Mouse (Mus musculus) hematopoietic stem cell, adult 5-6 weeks (primary cell): ENCODE results near the gene AU040320. TPM values are rescaled to one million over a fixed set of nuclear protein-coding genes. Genes with fewer than 3 reads are reported as not detected.

Experiments used
- ATAC-seq, 2 experiments: fragments of 125-278 bp in 1 of 2; replicated peaks in 1 of 2; 2 replicates each; pipeline ENCODE4 v1.8.0; 2016 to 2017; ENCODE audit warnings: inconsistent platforms in 2 of 2, mild to moderate bottlenecking in 2 of 2, moderate number of reproducible peaks in 2 of 2, low read depth in 1 of 2, moderate TSS enrichment in 1 of 2; ENCODE audit not compliant: low FRiP score in 2 of 2, poor library complexity in 2 of 2, severe bottlenecking in 2 of 2, insufficient read depth in 1 of 2, low TSS enrichment in 1 of 2
- total RNA-seq: library from RNA; stranded (forward); fragments of 172-1452, 232-1000 nt; gene quantifications from 2 replicates; pipeline ENCODE4 v1.2.3, GENCODE M21; 2017

Gene AU040320
- total RNA-seq, 1 experiment from 2014 or later, result 19.9 TPM

DNA sequence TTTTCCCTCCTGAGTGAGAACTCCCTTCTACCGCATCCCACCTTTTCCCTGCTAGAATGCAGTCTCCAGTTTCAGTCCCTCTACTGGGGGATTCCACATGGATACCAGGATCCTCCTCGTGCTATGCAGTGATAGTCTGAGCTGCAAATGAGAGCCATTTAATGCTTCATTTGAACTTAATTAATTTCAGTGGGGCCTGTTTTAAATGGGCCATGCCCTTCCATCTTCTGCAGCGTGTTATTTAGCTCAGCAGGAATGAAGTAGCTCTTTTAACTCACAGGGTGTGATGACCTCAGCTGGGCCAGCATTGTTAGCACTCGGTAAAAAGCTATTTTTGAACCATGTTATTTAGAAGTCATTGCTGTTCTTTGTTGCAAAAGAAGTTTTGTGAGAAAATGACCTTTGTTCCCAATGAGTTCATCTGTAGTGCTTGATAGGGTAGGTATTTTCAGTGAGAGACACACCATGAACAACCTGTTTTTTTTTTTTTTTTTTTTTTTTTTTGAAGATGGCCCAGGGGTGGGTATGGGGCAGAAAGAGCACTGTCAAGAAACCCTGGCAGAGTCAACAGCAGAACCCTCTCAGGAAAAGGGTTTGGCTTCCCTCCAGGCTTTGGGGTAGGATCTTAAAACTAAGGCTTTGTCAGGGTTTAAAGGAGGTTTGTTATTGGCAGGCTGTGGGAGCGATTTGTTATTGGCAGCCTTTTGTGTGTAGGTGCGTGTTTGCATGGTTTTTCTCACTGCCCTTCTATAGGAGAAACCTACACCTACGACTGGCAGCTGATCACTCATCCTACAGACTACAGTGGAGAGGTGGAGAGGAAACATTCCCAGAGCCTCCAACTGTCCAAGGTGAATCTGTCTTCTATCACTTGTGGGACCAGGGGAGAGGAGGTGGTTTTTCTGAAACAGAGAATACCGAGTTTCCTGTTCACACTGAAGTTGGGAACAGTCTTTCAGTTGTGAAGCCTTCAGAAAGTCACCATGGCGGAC is 69.8 kb downstream of the AU040320 start:
- no peak for ATAC-seq

DNA sequence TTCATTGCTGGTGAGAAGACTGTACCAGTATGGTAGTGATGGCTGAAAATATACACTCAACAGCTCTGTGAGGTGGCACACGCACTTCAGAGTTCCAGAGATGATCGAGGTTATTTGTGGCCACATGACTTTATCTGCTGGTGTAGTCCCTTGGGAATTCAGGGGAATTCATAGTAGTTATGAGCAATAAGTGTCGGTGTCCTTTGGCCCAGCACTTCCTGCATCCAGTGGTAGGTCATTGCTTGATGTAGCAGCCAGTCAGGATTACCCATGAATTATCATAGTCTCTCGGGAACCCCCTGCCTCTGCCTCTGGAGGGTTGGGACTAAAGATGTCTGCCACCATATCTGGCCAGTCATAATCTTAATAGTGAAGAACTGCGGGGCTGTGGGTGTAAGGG is 70.6 kb downstream of the AU040320 start:
- no peak for ATAC-seq

DNA sequence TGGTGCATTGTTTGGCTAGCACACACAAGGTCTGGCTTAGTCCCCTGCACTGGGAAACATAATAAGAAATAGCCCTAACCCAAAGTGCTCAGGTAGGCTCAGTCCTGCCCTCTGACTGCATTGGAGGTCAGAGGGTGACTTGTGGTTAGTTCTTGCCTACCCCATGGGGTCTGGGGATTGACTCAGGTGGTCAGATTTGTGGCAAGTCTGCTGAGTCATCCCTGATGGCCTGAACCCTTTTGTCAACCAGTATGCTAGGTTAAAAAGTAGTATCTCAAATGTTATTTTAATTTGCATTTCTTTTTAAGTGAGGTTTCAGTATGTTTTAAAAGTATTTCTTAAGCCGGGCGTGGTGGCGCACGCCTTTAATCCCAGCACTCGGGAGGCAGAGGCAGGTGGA is 77.8 kb downstream of the AU040320 start:
- no peak for ATAC-seq

DNA sequence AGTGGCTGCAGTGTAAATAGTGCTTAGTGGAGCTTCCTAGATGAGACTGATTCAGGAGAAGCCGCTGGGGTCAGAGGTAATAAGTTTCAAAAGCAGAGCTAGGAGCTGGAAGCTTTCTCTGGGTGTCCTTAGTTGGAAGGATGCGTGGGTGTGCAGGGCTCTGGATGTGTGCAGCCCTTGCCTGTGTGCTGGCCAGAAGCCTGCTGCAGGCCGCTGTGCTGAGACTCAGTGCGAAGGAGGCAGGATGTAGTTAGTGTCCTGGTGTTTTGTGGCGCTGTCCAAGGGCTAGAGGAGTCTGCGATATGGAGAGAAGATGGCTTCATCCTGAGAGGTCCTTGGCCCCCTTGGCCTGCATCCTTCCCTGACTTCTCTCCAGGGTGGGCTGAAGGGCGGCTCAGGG is 85.5 kb downstream of the AU040320 start:
- no peak for ATAC-seq

DNA sequence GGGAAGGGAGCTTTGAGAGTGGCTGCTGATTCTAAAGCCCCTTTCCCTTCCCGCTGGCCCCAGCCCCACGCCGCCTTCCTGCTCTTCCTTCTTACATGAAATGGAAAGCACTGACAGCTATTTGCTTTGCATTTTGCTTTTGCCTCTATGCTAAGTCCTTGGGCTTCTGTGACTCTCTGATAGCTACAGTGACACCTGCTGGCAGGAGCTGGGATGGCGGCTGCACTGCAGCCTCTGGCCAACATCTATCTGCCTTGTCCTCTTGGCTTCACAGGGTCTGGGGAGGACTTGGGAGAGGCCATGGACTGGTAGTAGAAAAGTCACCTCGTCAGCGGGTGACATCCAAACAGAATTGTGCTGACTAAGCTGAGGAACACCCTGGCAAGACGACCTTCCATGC is 86.5 kb downstream of the AU040320 start:
- peak; percentile 65 to 85 for ATAC-seq

DNA sequence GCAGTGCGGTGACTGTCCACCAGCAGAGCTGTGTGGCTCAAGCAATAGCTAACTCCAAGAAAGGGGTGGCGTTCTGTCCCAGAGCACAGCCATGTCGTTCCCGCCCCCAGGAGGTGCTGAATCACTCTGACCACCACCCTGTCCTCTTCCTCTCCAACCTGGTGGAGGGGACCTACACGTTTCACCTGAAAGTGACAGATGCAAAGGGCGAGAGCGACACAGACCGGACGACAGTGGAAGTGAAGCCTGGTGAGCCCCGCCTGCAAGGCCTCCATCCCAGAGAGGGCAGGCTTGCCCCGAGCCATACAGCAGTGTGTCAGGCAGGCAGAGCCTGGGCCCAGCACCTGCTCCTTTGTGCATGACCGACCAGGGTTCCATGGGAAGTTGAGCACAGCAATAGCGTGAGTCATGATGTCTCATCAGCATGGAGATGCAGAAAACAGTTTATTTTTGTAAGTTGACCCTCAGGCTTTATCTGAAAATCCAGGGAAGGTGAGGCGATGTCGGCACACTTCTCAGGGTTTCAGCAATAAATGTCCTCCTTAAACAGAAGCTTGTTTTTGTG is 87.7 kb downstream of the AU040320 start:
- no peak for ATAC-seq

DNA sequence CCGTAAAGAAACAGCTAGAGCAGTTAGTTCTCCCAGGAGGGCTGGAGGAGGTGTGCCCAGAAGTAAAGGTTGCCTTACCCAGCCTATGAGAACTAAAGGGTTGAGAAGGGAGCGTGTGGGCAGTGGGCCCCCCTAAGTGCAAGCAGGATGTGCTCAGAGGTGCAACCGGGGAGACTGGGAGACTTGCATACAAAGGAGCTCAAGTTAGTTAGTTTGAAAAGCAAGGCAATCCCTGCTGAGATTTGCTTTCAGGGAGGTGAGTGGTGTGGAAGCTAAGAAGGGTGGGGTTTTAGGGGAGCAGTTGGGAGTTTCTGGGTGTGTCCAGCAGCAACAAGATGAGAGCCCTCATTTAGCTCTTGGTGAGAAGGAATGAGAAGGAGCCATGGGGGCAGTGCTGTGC is 89.6 kb downstream of the AU040320 start:
- no peak for ATAC-seq

DNA sequence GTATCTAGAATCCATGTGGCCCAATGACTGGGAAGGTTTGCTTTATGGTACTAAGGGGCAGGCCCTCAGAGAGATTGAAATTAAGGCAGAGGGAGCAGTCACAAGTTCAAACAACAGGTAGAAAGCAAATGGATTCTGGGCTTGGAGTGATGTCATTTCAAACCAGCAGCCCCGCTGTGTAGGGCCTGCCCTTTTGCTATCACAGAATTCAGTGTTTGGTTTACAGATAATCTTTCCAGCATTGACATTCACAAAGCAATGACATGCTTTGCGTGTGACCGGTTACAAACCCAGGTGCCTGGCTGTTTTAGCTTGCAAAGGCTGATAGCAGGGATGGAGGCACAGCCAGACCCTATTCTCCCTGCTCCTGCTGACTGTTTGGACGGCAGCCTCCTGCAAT is 92.3 kb downstream of the AU040320 start:
- no peak for ATAC-seq

DNA sequence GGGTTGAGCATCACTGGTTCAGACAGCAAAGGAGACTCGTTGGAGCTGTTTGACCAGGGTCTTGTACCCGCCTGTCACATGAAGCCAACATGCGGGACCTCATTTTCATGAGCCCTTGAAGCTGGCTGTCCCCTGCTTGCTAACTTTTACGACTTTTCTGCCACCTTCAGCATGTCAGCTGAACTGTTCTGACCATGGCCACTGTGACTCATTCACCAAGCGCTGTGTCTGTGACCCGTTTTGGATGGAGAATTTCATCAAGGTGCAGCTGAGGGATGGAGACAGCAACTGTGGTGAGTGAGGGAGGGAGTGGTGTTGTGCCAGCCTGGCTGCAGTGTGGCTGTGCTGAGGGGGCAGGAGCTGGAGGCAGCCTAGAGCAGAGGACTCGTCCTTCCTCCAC is 93.6 kb downstream of the AU040320 start:
- ATAC-seq, result no peak

DNA sequence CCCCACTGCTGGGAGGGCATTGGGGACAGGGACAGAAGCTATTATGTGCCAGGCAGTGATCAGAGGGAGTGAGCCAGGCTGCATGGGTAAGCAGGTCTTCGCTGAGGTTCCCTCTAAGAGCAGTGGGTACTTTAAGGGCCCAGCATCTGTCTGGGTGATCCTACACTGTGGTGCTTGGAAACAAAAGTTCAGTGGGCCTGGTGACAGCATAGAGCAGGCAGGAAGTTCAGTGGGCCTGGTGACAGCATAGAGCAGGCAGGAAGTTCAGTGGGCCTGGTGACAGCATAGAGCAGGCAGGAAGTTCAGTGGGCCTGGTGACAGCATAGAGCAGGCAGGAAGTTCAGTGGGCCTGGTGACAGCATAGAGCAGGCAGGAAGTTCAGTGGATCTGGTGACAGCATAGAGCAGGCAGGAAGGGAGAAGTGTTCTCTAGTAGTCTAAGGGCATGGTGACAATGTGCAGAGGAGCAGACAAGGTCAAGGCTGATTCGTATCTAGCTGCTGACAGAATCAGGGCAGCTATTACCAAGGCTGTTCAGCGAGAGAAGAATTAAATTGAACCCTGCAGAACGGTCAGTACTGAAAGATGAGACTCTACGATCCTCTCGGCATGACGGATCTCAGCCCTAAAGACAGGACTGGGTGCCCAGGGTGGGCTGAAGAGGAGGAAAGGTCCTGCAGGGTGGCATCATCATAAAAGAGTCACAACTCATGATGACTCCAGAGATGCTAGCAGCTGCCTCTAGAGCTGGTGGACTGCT is 96.9 kb downstream of the AU040320 start:
- ATAC-seq, result peak; percentile 34 to 40; a peak in 3 of 4 replicates

DNA sequence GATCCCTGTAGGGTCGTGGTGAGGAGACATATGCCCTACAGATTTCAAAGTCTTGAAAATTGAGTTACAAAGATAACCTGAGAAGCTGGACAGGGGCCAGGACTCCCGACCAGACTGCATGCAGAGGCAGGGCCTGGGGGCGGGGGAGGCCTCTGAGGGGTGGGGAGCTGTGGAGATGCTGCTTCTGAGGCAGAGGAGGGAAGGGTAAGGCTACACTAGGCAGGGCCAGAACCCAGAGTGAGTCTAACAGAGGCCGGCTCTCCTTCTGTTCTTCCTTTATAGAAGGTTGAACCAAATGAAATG is 97.4 kb downstream of the AU040320 start:
- ATAC-seq, result no peak

DNA sequence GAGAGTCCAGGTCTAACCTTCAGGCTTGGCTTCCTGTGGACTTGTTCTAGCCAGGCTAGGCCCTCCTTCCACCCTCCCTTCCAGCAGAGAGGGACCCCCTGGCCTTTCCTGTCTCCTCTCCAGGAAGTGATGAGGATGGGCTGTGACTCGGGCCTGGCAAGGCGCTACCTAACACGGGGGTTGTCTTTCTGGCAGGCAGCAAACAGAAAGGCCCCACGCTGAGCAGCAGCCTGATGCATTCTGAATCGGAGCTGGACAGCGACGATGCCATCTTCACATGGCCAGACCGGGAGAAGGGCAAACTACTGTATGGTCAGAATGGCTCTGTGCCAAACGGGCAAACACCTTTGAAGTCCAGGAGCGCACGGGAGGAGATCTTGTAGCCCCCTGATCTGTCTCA is 99.6 kb downstream of the AU040320 start:
- ATAC-seq, result no peak

DNA sequence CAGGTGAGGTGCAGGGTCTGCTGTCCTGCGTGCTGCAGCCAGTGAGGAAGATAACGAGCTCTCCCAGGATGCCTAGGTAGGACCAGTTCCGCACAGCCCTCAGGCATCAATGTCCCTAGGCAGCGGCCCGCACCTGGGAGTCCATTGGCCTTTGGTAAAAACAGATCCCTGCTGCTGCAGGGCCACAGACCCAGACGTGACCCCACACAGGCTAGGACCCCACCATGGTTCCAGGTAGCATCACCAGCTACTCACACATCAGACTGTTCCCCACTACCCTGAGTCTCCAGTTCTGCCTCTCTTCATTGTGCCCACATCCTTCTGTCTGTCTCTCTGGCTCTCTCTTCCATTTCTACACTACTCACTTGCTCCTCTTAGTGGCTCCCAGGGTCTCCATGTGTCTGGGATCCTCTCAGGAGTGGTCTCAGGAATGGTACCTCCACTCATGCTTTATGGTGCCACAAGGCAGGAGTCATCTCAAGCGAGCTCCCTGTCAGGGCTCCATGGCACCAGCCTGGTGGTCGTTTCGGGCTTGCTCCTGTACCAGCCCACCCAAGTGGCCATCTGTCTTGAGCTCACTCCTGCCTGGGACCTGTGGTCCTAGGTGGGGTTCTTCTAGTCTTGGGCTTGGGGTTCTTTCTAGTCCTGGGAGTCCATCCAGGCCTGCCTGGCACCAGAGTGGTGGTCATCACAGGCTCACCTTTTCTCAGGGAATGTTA is 107.1 kb downstream of the AU040320 start:
- no peak for ATAC-seq

DNA sequence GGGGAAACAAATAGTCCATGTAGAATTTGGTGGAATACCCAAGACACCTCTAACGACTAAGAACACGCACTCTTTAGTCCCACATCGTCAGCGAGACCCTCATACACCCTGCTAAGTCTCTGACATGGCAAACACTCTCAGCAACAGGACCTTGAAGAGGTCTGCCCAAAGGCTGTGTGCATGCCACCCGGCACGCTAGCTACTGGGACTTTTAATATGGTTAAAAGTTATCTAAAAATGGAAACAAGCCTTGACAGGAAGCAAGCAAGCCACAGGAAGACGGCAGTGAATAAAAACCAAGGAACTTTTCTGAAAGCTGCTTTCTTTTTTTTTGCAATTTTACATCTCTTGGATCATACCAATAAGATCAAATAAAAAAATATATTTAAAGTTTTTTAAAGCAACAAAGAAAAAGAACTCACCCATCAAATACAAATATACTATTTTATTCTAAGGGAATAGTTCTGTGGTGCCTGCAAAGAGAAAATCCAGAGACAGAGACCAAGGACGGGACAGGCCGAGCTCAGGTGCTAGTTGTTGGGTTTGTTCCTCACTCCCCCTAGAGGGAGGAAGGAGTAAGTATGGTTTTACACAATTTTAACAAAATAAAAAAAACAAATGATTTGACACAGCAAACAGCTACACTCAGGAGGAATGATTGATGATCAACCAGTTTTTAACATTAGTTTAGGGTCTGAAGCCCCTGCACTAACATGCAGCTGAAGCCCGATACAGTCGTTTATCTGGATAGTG is 108.3 kb downstream of the AU040320 start:
- peak; percentile 34 to 66 for ATAC-seq

DNA sequence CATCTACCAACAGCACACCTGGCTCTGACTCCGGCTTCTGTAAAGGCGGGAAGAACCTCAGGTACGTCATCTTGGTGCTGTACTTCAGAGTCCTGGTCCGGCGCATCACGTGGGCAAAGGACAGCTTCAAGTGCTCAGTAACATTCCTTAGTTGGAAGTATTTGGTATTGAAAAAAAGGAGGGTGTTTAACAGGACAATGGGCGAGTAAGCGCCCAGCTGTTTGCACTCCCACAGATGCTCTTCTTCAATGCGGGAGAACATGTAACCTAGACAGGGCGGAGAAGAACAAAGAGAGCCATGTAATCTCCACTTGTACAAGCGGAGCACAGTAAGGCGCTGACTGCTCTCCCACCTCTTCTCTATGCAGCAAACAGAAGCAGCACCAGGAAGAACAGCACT is 115.4 kb downstream of the AU040320 start:
- no peak for ATAC-seq

DNA sequence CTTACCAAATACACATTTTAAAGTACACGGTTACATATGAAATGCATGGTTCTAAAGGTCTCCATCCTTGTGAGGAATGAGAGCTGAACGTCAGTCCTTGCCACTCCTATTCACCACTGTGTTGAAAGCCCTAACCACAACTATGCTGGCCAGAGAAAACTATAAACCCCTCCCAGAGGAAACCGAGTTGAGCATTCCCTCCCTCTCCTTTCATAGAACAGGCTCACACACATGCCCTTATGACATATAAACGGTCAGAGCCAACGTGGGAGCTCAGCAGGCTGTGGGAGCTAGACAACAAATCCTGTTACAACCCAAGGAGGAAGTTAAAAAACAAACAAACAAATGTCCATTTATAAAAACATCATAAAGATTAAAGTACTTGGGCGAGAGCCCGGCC is 119.4 kb downstream of the AU040320 start:
- ATAC-seq, result no peak
